Mouse (Mus musculus) lung, postnatal 0 days (tissue): ENCODE measurements around the gene Usp54.

Experiments used
- CTCF ChIP-seq: IDR thresholded peaks from 2 replicates; pipeline ENCODE4 v1.5.1; 2016; ENCODE audit warnings: antibody characterized with exemption, mild to moderate bottlenecking
- EP300 ChIP-seq: IDR thresholded peaks from 2 replicates; pipeline ENCODE4 v1.6.1; 2016; ENCODE audit warnings: antibody characterized with exemption, mild to moderate bottlenecking, control low read depth

- no peak for TF ChIP-seq CTCF
- no peak for TF ChIP-seq EP300
Observed at GRCm38 (mm10) chr14:20661661-20662331, 20.9 kb upstream of the Usp54 start.
